Mouse (Mus musculus): ENCODE results near the gene Btbd35f17.
"Not testable (repeated sequence)": the region's sequence is repeated elsewhere in the genome, so short reads cannot be mapped to it uniquely, and the experiment has no call there.

Gene Btbd35f17

DNA sequence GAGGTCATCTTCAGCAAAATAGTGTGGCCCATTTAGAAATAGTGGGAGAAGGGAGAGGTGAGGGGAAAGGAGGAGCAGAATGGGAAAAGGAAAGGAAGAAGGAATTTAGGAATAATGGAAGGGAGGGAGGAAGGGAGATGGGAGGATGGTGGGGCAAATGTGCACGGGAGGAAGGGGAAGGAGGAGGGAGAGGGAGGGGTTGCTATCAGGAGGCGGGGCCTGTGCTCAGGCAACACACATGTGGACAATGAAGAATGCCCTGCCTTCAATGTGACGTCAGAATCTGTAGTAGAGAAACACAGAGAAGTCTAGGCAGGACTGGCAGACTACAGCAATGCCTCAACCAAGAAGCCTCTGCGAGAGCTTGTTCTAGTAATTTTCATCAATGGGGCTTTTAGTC, at the start of gene Btbd35f17:
Gene Btbd35f17 (plus strand): TSS at position 301 of the 400 bp plus-strand sequence.
- DNase-seq (ENCODE audit: inconsistent ontology term): not testable (repeated sequence)
